Mouse (Mus musculus) layer of hippocampus, postnatal 36 days (tissue): Measurements from ENCODE around the gene Grm4. TPM values are rescaled to one million over a fixed set of nuclear protein-coding genes. Genes with fewer than 3 reads are reported as not detected.
"Not testable (repeated sequence)": the region's sequence is repeated elsewhere in the genome, so short reads cannot be mapped to it uniquely, and the experiment has no call there.

Source experiments
- DNase-seq, 2 experiments: peaks; one replicate each; pipeline ENCODE4 v3.0.0; 2022
- total RNA-seq, 2 experiments: library from RNA; stranded (reverse); gene quantifications; 2 replicates each; pipeline ENCODE4 v1.2.3; 2021

Gene Grm4
- total RNA-seq, 2 experiments from 2014 or later = 8.9 to 9.6 TPM

DNA sequence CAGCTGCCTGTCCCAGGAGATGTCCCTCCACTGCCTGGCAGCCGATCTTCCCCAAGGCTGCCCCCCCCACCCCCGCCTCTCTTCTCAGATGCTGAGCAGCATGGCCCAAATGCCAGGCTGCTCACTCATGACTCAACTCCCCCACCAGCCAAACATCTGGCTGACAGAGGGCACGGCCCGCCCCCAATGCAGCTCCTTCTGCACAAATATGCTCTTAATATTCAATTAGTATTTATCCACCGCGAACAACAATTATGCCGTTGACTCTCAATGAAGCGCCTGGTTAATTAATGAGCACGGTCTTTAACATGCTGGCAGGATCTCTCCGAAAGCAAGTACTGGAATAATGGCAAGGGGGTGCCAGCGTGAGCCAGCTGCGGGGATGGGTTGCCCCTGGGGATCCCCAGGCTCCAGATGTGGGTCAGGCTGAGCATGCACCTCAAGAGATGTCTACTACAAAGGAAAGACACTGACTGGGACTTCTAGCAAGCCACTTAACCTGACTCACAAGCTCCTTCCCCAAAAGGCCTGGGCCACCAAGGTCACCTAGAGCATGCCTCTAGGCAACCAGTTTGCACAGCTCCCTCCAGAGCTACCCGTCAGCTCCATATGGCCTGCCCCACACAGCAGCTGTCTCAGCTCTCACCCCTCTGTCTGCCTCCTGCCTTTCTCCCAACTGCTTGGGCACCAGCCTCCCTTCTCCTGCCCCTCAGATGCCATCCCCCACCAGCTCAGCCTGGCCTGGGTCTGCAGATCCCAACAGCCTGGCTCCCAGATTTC, 131.8 kb downstream of the Grm4 start:
- peak; percentile 9 to 15 for DNase-seq

DNA sequence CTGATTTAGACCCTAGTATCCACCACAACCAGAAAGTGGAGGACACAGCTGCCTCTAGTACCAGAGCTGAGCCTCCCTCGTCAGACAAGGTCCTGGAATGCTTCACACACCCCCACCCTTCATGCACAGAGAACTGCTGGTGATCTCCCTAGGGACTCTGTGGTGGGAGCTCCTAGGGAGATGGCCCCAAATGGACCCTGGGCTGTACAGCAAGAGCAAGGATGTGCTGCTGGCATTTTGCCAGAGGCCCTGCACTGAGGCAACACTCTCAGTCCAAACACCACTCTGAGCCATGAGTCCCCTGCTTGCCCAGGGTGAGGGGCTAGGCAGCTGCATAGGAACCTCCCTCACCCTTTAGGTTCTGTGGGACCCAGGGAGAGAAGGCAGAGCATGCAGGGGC, 134.8 kb downstream of the Grm4 start:
- no peak for DNase-seq

DNA sequence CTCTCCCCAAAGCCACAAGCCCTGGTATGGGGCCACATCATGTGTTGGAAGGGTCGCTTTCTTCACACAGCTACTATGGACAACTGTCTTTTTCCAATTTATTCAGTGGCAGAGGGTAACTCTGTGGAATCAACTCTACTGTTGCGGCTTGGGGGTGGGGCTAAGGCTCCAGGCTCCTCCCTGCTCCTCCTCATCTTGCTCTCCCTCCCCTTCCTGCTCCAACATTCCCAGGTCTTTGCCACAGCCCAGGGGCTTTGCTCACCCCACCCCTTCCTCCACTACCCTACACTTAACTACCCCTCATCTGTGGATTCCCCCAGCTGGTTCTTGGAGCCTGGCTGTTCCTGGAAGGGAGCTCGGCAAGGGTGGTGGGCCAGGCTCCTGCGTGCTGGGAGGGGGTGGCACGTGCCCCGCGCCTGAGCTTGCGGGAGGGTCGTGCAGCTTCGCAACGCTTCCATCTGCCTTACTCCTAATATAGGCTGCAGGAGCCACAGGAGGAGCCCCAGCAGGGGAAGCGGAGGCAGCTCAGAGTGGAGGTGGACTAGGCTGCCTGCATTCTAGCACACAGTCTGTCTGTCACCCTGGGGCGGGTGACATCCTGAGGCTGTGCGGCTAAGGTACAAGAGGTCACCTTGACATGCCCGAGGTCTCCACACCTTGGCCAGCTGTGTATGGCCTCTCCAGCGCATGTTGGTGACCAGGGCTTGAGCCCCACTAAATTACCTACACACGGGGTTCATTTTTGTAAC, 135.5 kb downstream of the Grm4 start:
- DNase-seq = peak; percentile 11 to 22

DNA sequence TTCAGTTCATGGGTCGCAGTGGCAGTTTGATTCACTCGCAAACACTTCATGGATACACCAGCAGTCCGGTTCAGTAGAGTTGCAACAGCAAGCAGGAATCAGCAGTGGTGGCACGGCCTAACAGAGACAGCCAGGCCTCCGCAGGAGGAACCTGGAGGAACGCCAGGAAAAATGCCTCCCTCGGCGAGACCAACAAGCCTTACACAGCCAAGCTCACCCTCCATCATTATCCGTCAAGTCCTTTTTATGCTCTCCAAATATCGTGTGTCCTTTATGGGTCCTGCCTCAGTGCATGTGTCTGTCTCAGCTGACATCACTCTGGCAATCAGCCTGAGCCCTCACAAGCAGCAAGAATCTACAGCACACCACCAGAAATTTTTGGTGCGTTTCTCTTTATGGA, 138.3 kb downstream of the Grm4 start:
- no peak for DNase-seq

DNA sequence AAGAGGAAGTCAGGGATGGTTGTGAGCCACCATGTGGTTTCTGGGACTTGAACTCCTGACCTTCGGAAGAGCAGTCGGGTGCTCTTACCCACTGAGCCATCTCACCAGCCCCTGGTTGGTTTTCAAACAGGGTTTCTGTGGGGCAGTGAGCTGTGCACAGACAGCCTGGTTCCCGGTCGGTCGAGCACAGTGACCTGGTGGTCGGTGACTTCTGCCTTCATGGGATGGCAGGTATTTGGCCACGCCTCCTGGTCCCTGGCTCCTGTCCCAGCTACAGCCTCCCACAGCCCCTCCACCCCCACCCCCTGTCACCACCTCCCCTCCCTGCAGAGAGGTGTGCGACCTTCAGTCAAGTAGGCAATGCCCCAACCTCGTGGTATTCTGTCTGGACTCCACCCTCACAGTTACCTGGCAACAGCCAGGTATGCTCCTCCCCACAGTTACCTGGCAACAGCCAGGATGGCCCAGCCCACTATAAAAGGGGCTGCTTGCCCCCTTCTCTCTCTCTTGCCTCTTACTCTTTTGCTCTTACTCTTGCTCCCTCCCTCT, 140.2 kb downstream of the Grm4 start:
- DNase-seq = not testable (repeated sequence)

DNA sequence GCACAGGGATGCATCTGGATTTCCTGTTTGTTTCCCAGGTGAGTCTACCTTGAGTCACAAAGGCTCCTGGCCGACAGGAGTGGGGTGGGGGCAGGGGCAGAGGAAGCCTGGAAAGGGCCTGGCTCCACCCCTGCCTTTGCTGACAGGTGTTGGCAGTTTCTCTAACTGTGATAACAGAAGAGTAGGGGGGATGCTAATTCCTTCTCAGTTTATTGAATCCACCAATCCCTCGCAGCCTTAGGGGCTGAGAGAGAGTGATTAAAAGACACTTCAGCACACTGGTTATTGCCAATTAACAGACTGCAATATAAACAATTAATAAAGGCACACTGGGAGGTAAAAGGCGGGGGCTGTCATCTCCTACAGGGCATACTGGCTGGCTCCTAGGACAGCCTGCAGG, 142.2 kb downstream of the Grm4 start:
- no peak for DNase-seq

DNA sequence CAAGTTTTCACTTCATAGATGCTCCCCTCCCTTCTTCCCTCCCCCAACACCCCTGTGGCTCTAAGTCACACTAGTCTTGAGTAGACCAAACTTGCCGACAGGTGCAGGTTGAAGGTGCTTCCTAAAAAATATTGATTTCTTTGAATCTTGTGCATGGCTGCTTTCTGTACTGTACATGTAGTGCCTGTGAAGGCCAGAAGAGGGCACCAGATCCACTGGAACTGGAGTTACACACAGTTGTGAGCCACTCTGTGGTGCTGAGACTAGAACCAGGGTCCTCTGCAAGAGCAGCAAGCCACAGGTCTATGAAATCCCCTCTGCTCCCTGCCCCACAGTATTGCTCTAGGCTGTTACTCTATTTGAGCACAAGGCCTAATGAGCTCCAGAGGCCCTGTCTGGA, 144.1 kb downstream of the Grm4 start:
- DNase-seq = no peak

DNA sequence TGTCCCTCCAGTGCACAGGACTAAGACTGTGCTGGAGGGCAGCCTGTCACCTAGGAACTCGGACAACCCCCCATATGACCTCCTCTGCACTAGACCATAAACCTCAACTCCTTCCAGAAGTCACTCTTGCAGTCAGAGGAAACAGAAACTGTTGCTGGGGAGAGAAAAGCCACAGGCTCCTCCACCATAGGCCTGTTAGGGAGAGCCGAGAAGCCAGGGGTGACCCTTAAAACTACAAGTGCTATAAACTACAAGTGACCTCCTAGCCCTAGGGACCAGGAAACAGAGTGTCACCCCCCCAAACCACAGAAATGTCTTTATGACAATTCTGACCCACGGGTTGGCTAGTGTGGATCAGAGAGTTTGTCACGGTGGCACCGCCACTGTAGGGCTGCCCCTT, 145.7 kb downstream of the Grm4 start:
- no peak for DNase-seq

Other genes with a start within 250 kb of the Grm4 start
- gene Hmga1, start 35.1 kb upstream of the Grm4 start, total RNA-seq = 10 to 100 TPM; 35.2 to 36.0 TPM
- 10 to 100 TPM; 62.6 to 63.9 TPM for gene AI413582, start 44.4 kb upstream of the Grm4 start, total RNA-seq
- 100 to 1,000 TPM; 564 to 566 TPM for gene Nudt3, start 102.1 kb upstream of the Grm4 start, total RNA-seq
- gene RPS10-NUDT3, start 113.8 kb upstream of the Grm4 start, total RNA-seq = not detected
- 100 to 1,000 TPM; 444 to 462 TPM for gene Rps10, start 115.3 kb upstream of the Grm4 start, total RNA-seq
- 100 to 1,000 TPM; 310 to 319 TPM for gene Pacsin1, start 134.1 kb upstream of the Grm4 start, total RNA-seq
- gene Spdef, start 207.6 kb upstream of the Grm4 start, total RNA-seq = under 1 TPM in 1 of 2 experiments, not detected in 1; 0.90 TPM